Mouse (Mus musculus): ENCODE measurements around the gene Bhlhe23. TPM values are rescaled to one million over a fixed set of nuclear protein-coding genes. Genes with fewer than 3 reads are reported as not detected.

Gene Bhlhe23
- polyA plus RNA-seq, 1 experiment from 2014 or later = not detected

- H3K4me1 ChIP-seq (ENCODE audit: control insufficient read depth, insufficient read depth, low read length) = no peaks in the 10 kb centered on the region
- H3K4me3 ChIP-seq (ENCODE audit: low read depth, low read length) = no peak overlapping the region
- no peak overlapping the region for H3K9ac ChIP-seq (ENCODE audit: low read length)
- no peaks in the 10 kb centered on the region for H3K27me3 ChIP-seq (ENCODE audit: control insufficient read depth, insufficient read depth, low read length)
- no peaks in the 10 kb centered on the region for H3K9me3 ChIP-seq (ENCODE audit: control insufficient read depth, low read length)
- DNase-seq (ENCODE audit: low spot score) (no peak), ATAC-seq (ENCODE audit: insufficient number of reproducible peaks, low FRiP score, low TSS enrichment, low read depth) (no peak)
- WGBS = 55% methylated on average over 15 of the region's 15 CpGs
- H3K4me2 ChIP-seq (ENCODE audit: low read depth, severe bottlenecking) = no peak overlapping the region
- no peak overlapping the region for H3K27ac ChIP-seq (replicated peaks; ENCODE audit: low read depth, low read length)
- H3K36me3 ChIP-seq (ENCODE audit: control insufficient read depth, insufficient read depth, low read length) = no peaks in the 10 kb centered on the region
Measured at GRCm38 (mm10) chr2:180758513-180759263, 18.0 kb downstream of the Bhlhe23 start.

DNA sequence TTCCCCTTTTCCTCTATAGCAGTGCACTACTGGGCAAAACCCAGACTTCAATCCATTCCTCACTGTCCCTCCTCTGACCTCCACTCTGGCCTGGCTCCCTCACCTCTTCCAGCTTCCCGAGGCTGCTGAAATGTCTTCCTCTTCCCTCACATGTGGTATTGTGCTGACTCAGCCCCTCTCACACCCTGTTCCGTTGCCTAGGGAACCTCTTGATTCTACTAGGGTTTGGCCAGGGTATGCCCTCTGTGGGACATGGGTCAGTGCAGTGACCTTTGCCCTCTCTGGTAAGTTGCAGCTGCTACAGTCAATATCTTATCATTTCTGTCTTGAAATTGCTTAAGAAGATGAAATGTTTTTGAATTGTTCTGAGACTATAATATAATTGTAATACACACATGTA, 19.9 kb downstream of the Bhlhe23 start:
- ATAC-seq (ENCODE audit: insufficient number of reproducible peaks, low FRiP score, low TSS enrichment, low read depth) (no peak), DNase-seq (ENCODE audit: low spot score) (no peak)
- Histone ChIP-seq H3K9ac (ENCODE audit: low read length) (no peak overlapping the region), H3K27ac (replicated peaks; ENCODE audit: low read depth, low read length) (no peak overlapping the region), H3K4me2 (ENCODE audit: low read depth, severe bottlenecking) (no peak overlapping the region), H3K36me3 (ENCODE audit: control insufficient read depth, insufficient read depth, low read length) (no peaks in the 10 kb centered on the region), H3K9me3 (ENCODE audit: control insufficient read depth, low read length) (no peaks in the 10 kb centered on the region), H3K4me1 (ENCODE audit: control insufficient read depth, insufficient read depth, low read length) (no peaks in the 10 kb centered on the region), H3K4me3 (ENCODE audit: low read depth, low read length) (no peak overlapping the region), H3K27me3 (ENCODE audit: control insufficient read depth, insufficient read depth, low read length) (no peaks in the 10 kb centered on the region)
- WGBS = 40% methylated on average over 2 of the region's 2 CpGs

GRCm38 (mm10) chr2:180755896-180756295, 20.8 kb downstream of the Bhlhe23 start:
- WGBS = 3% methylated on average over 8 of the region's 8 CpGs
- Histone ChIP-seq H3K27me3 (ENCODE audit: control insufficient read depth, insufficient read depth, low read length) (no peaks in the 10 kb centered on the region), H3K9ac (ENCODE audit: low read length) (no peak overlapping the region), H3K9me3 (ENCODE audit: control insufficient read depth, low read length) (no peaks in the 10 kb centered on the region), H3K36me3 (ENCODE audit: control insufficient read depth, insufficient read depth, low read length) (no peaks in the 10 kb centered on the region), H3K4me2 (ENCODE audit: low read depth, severe bottlenecking) (no peak overlapping the region), H3K4me3 (ENCODE audit: low read depth, low read length) (no peak overlapping the region), H3K27ac (replicated peaks; ENCODE audit: low read depth, low read length) (no peak overlapping the region), H3K4me1 (ENCODE audit: control insufficient read depth, insufficient read depth, low read length) (no peaks in the 10 kb centered on the region)
- ATAC-seq (ENCODE audit: insufficient number of reproducible peaks, low FRiP score, low TSS enrichment, low read depth) = peak; percentile 47; the same call in 1 of the 2 replicates
- peak; percentile 89 for DNase-seq (ENCODE audit: low spot score)

DNA sequence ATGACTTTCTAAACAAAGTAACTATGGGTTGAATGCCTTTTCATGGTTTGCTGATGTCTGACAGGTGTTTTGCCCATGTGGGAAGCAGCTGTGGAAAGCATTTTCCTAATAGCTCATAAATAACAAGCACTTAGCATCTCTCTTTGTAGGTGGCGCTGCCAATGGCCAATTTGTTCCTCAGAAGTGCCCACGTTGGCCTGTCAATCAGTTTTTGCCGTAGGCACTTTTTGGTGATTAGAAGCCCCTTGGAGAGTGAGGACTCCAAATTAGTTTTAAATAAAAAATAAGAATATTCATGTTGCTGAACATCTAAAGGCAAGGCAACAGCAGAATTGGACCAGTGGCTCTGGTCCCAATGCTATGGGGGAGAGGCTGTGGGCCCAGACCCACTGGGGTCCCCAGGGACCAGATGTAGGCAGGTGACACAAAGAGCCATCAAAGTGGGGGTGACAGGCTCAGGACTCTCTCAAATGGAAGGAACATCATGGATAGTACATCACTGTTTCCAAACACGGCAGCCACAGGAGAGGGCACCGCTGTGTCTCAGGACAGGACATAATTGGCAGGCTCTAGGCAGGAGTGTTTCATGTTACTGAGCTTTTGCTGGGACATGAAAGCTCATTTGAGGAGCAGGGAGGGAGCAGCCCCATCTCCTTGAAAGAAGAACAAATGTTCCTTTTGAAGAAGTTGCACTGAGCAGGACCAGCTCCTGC, 21.6 kb downstream of the Bhlhe23 start:
- no peak for DNase-seq (ENCODE audit: low spot score)
- Histone ChIP-seq H3K36me3 (ENCODE audit: control insufficient read depth, insufficient read depth, low read length) (no peaks in the 10 kb centered on the region), H3K27me3 (ENCODE audit: control insufficient read depth, insufficient read depth, low read length) (no peaks in the 10 kb centered on the region), H3K9ac (ENCODE audit: low read length) (no peak overlapping the region), H3K9me3 (ENCODE audit: control insufficient read depth, low read length) (no peaks in the 10 kb centered on the region), H3K4me1 (ENCODE audit: control insufficient read depth, insufficient read depth, low read length) (no peaks in the 10 kb centered on the region), H3K27ac (replicated peaks; ENCODE audit: low read depth, low read length) (no peak overlapping the region), H3K4me2 (ENCODE audit: low read depth, severe bottlenecking) (no peak overlapping the region), H3K4me3 (ENCODE audit: low read depth, low read length) (no peak overlapping the region)
- ATAC-seq (ENCODE audit: insufficient number of reproducible peaks, low FRiP score, low TSS enrichment, low read depth) = no peak
- WGBS = 58% methylated on average over 5 of the region's 5 CpGs

DNA sequence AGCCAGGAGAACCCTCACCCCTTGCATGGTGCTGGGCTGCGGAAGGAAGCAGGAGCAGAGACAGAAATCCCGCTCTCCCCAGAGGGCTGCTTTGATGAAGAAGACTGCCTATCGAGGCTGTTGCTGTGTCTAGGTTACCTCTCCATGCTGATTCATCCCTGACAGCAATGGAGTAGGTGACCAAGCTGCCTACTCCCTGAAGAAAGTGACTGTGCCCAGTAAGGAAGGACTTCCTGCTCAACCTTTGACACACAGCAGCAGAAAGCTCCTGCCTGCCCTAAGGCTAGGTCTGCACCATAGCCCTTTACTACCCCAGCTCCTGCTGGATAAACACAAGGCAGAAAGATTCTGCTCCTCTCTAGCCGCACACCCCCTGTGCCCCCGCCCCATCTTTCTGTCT, 27.8 kb downstream of the Bhlhe23 start:
- H3K4me3 ChIP-seq (ENCODE audit: low read depth, low read length) = no peak overlapping the region
- no peak for ATAC-seq (ENCODE audit: insufficient number of reproducible peaks, low FRiP score, low TSS enrichment, low read depth)
- H3K9me3 ChIP-seq (ENCODE audit: control insufficient read depth, low read length) = no peaks in the 10 kb centered on the region
- H3K36me3 ChIP-seq (ENCODE audit: control insufficient read depth, insufficient read depth, low read length) = no peaks in the 10 kb centered on the region
- no peak for DNase-seq (ENCODE audit: low spot score)
- 63% methylated on average over 5 of the region's 5 CpGs for WGBS
- H3K27ac ChIP-seq (replicated peaks; ENCODE audit: low read depth, low read length) = no peak overlapping the region
- H3K9ac ChIP-seq (ENCODE audit: low read length) = no peak overlapping the region
- H3K27me3 ChIP-seq (ENCODE audit: control insufficient read depth, insufficient read depth, low read length) = no peaks in the 10 kb centered on the region
- no peak overlapping the region for H3K4me2 ChIP-seq (ENCODE audit: low read depth, severe bottlenecking)
- no peaks in the 10 kb centered on the region for H3K4me1 ChIP-seq (ENCODE audit: control insufficient read depth, insufficient read depth, low read length)

- Histone ChIP-seq H3K9ac (ENCODE audit: low read length) (no peak overlapping the region), H3K4me1 (ENCODE audit: control insufficient read depth, insufficient read depth, low read length) (no peaks in the 10 kb centered on the region), H3K27ac (replicated peaks; ENCODE audit: low read depth, low read length) (no peak overlapping the region), H3K4me2 (ENCODE audit: low read depth, severe bottlenecking) (no peak overlapping the region), H3K36me3 (ENCODE audit: control insufficient read depth, insufficient read depth, low read length) (no peaks in the 10 kb centered on the region), H3K9me3 (ENCODE audit: control insufficient read depth, low read length) (no peaks in the 10 kb centered on the region), H3K27me3 (ENCODE audit: control insufficient read depth, insufficient read depth, low read length) (no peaks in the 10 kb centered on the region), H3K4me3 (ENCODE audit: low read depth, low read length) (no peak overlapping the region)
- no peak for DNase-seq (ENCODE audit: low spot score)
- ATAC-seq (ENCODE audit: insufficient number of reproducible peaks, low FRiP score, low TSS enrichment, low read depth) = no peak
- 40% methylated on average over 5 of the region's 5 CpGs for WGBS
Measured at GRCm38 (mm10) chr2:180746569-180747192, 30.0 kb downstream of the Bhlhe23 start.

- H3K36me3 ChIP-seq (ENCODE audit: control insufficient read depth, insufficient read depth, low read length) = no peaks in the 10 kb centered on the region
- H3K4me3 ChIP-seq (ENCODE audit: low read depth, low read length) = no peak overlapping the region
- no peaks in the 10 kb centered on the region for H3K4me1 ChIP-seq (ENCODE audit: control insufficient read depth, insufficient read depth, low read length)
- H3K27ac ChIP-seq (replicated peaks; ENCODE audit: low read depth, low read length) = no peak overlapping the region
- H3K4me2 ChIP-seq (ENCODE audit: low read depth, severe bottlenecking) = no peak overlapping the region
- 0 out of 2 replicates have a peak, but pooled peaks have one; percentile 35 for ATAC-seq (ENCODE audit: insufficient number of reproducible peaks, low FRiP score, low TSS enrichment, low read depth)
- WGBS = 37% methylated on average over 17 of the region's 17 CpGs
- peak; percentile 93 for DNase-seq (ENCODE audit: low spot score)
- no peaks in the 10 kb centered on the region for H3K9me3 ChIP-seq (ENCODE audit: control insufficient read depth, low read length)
- no peak overlapping the region for H3K9ac ChIP-seq (ENCODE audit: low read length)
- no peaks in the 10 kb centered on the region for H3K27me3 ChIP-seq (ENCODE audit: control insufficient read depth, insufficient read depth, low read length)
Measured at GRCm38 (mm10) chr2:180745248-180745927, 31.3 kb downstream of the Bhlhe23 start.

GRCm38 (mm10) chr2:180743321-180743720, 33.4 kb downstream of the Bhlhe23 start:
- H3K9me3 ChIP-seq (ENCODE audit: control insufficient read depth, low read length) = no peaks in the 10 kb centered on the region
- ATAC-seq (ENCODE audit: insufficient number of reproducible peaks, low FRiP score, low TSS enrichment, low read depth) (no peak), DNase-seq (ENCODE audit: low spot score) (no peak)
- H3K27me3 ChIP-seq (ENCODE audit: control insufficient read depth, insufficient read depth, low read length) = no peaks in the 10 kb centered on the region
- H3K36me3 ChIP-seq (ENCODE audit: control insufficient read depth, insufficient read depth, low read length) = no peaks in the 10 kb centered on the region
- 94% methylated on average over 2 of the region's 2 CpGs for WGBS
- H3K4me1 ChIP-seq (ENCODE audit: control insufficient read depth, insufficient read depth, low read length) = no peaks in the 10 kb centered on the region
- no peak overlapping the region for H3K27ac ChIP-seq (replicated peaks; ENCODE audit: low read depth, low read length)
- no peak overlapping the region for H3K4me2 ChIP-seq (ENCODE audit: low read depth, severe bottlenecking)
- no peak overlapping the region for H3K9ac ChIP-seq (ENCODE audit: low read length)
- no peak overlapping the region for H3K4me3 ChIP-seq (ENCODE audit: low read depth, low read length)

All from limb, embryonic 11.5 days (tissue).